Mouse (Mus musculus) megakaryocyte-erythroid progenitor cell, adult 5-6 weeks (primary cell): ENCODE measurements at regions not wholly inside any gene's neighbourhood (a gene's known extent, or its start where the extent isn't known, plus 50 kb on each side); places are given as distances from the start of the nearest gene placed in this dataset.
A peak's percentile ranks its signal among the peaks of the same experiment; 100 is the strongest.

ENCODE experiments used
- ATAC-seq: replicated peaks from 2 replicates; pipeline ENCODE4 v1.8.0; 2016; ENCODE audit warnings: mild to moderate bottlenecking, inconsistent platforms; ENCODE audit not compliant: severe bottlenecking, poor library complexity, low FRiP score, low TSS enrichment

GRCm38 (mm10) chr19:53476768-53477547, 52.0 kb upstream of the Dusp5 start:
- ATAC-seq, result no peak

- ATAC-seq, result no peak
Measured at GRCm38 (mm10) chr19:53469256-53469655, 59.7 kb upstream of the Dusp5 start.

GRCm38 (mm10) chr19:53464681-53465080, 64.2 kb upstream of the Dusp5 start:
- peak; percentile 60 for ATAC-seq

- no peak for ATAC-seq
Measured at GRCm38 (mm10) chr19:53464135-53464534, 64.8 kb upstream of the Dusp5 start.

- ATAC-seq, result peak; percentile 45; the same call in 1 of the 2 replicates
Measured at GRCm38 (mm10) chr19:53461025-53462015, 67.6 kb upstream of the Dusp5 start.

- no peak for ATAC-seq
Measured at GRCm38 (mm10) chr19:53460312-53461024, 68.4 kb upstream of the Dusp5 start.

- ATAC-seq, result no peak
Measured at GRCm38 (mm10) chr19:53459407-53459788, 69.0 kb upstream of the Smndc1 start.

GRCm38 (mm10) chr19:53458770-53459406, 68.5 kb upstream of the Smndc1 start:
- ATAC-seq, result no peak

- no peak for ATAC-seq
Measured at GRCm38 (mm10) chr19:53456681-53457080, 66.3 kb upstream of the Smndc1 start.

GRCm38 (mm10) chr19:53454571-53454970, 64.2 kb upstream of the Smndc1 start:
- no peak for ATAC-seq

- no peak for ATAC-seq
Measured at GRCm38 (mm10) chr19:53454059-53454458, 63.7 kb upstream of the Smndc1 start.

GRCm38 (mm10) chr19:53453317-53453947, 63.1 kb upstream of the Smndc1 start:
- no peak for ATAC-seq

GRCm38 (mm10) chr19:53452360-53452759, 62.0 kb upstream of the Smndc1 start:
- ATAC-seq, result no peak

GRCm38 (mm10) chr19:53451388-53451922, 61.1 kb upstream of the Smndc1 start:
- no peak for ATAC-seq

- no peak for ATAC-seq
Measured at GRCm38 (mm10) chr19:53450624-53451387, 60.4 kb upstream of the Smndc1 start.

GRCm38 (mm10) chr19:53449137-53449783, 58.9 kb upstream of the Smndc1 start:
- ATAC-seq, result no peak

- no peak for ATAC-seq
Measured at GRCm38 (mm10) chr19:53448206-53448605, 57.8 kb upstream of the Smndc1 start.
